Mouse (Mus musculus): Measurements from ENCODE around the gene Ofd1. TPM values are rescaled to one million over a fixed set of nuclear protein-coding genes. Genes with fewer than 3 reads are reported as not detected.

Gene Ofd1
- polyA plus RNA-seq (2015; fragmentation: Nextera tagmentation; extraction: Ambion mirVana) = 4.7 and 5.6 TPM in 2 replicates

GRCm38 (mm10) chrX:166440616-166441063 lies at the start of gene Ofd1:
TSS of gene Ofd1 (minus strand) at chrX:166440704.

GRCm38 (mm10) chrX:166479365-166479983 lies 39.0 kb upstream of the Ofd1 start, which contains the start of gene Rab9:
TSS of gene Rab9 (minus strand) at chrX:166479867.

GRCm38 (mm10) chrX:166440036-166440615 lies 378 bp downstream of the Ofd1 start, which contains the start of gene Trappc2:
TSS of gene Trappc2 (plus strand) at chrX:166440574.

Other genes with a start within 250 kb of the Ofd1 start
- 18.4 and 26.1 TPM in 2 replicates for gene Gpm6b, start 201.8 kb downstream of the Ofd1 start, polyA plus RNA-seq (2015; fragmentation: Nextera tagmentation; extraction: Ambion mirVana)
- gene Trappc2, start 130 bp downstream of the Ofd1 start, polyA plus RNA-seq (2015; fragmentation: Nextera tagmentation; extraction: Ambion mirVana) = 50.8 and 62.0 TPM in 2 replicates
- 69.4 and 72.1 TPM in 2 replicates for gene Rab9, start 39.2 kb upstream of the Ofd1 start, polyA plus RNA-seq (2015; fragmentation: Nextera tagmentation; extraction: Ambion mirVana)
- 5.5 and 5.8 TPM in 2 replicates for gene Tceanc, start 77.9 kb upstream of the Ofd1 start, polyA plus RNA-seq (2015; fragmentation: Nextera tagmentation; extraction: Ambion mirVana)
- gene Egfl6, start 145.0 kb upstream of the Ofd1 start, polyA plus RNA-seq (2015; fragmentation: Nextera tagmentation; extraction: Ambion mirVana) = 9.2 and 10.4 TPM in 2 replicates